Mouse (Mus musculus) fibroblast of lung, adult 2 months (primary cell): ENCODE data around the gene Cd4.
A peak's percentile ranks its signal among the peaks of the same experiment; 100 is the strongest.

ENCODE experiments used
- DNase-seq: peaks from one replicate; pipeline ENCODE4 v3.0.0-alpha.2; 2011; ENCODE audit warnings: low read depth

The Cd4 gene

GRCm38 (mm10) chr6:124887986-124888385 lies at the start of gene Cd4:
TSS of gene Cd4 (minus strand) at chr6:124888221.
- DNase-seq: no peak

GRCm38 (mm10) chr6:124937493-124937892 lies 49.5 kb upstream of the Cd4 start:
- DNase-seq: no peak

- no peak for DNase-seq
These were observed 48.7 kb upstream of the Cd4 start for GRCm38 (mm10) chr6:124936681-124937080.

GRCm38 (mm10) chr6:124934670-124935069 lies 46.6 kb upstream of the Cd4 start:
- DNase-seq: no peak

- no peak for DNase-seq
These were observed 45.1 kb upstream of the Cd4 start for GRCm38 (mm10) chr6:124933127-124933526.

GRCm38 (mm10) chr6:124932314-124932695 lies 44.3 kb upstream of the Cd4 start:
- no peak for DNase-seq

GRCm38 (mm10) chr6:124931525-124932313 lies 43.7 kb upstream of the Cd4 start:
- no peak for DNase-seq

GRCm38 (mm10) chr6:124930754-124931524 lies 42.9 kb upstream of the Cd4 start, which contains the start of gene Mlf2:
TSS of gene Mlf2 (plus strand) at chr6:124931386.
- DNase-seq: peak; percentile 99

GRCm38 (mm10) chr6:124930231-124930630 lies 42.2 kb upstream of the Cd4 start:
- no peak for DNase-seq

- DNase-seq: no peak
These were observed 37.9 kb upstream of the Cd4 start for GRCm38 (mm10) chr6:124925941-124926340.

GRCm38 (mm10) chr6:124925173-124925793 lies 37.3 kb upstream of the Cd4 start:
- DNase-seq: no peak

- DNase-seq: no peak
These were observed 33.5 kb upstream of the Cd4 start for GRCm38 (mm10) chr6:124921539-124921938.

GRCm38 (mm10) chr6:124920318-124921085 lies 32.5 kb upstream of the Cd4 start:
- no peak for DNase-seq

- peak; percentile 97 for DNase-seq
These were observed 31.8 kb upstream of the Cd4 start, which contains the start of gene Ptms for GRCm38 (mm10) chr6:124919695-124920317. TSS of gene Ptms (minus strand) at chr6:124920103.

GRCm38 (mm10) chr6:124918890-124919627 lies 31.0 kb upstream of the Cd4 start:
- DNase-seq: no peak

GRCm38 (mm10) chr6:124918331-124918690 lies 30.3 kb upstream of the Cd4 start:
- no peak for DNase-seq

GRCm38 (mm10) chr6:124917518-124918330 lies 29.7 kb upstream of the Cd4 start:
- peak; percentile 74 for DNase-seq

- peak; percentile 42 for DNase-seq
These were observed 28.9 kb upstream of the Cd4 start for GRCm38 (mm10) chr6:124916695-124917517.
